Mouse (Mus musculus) heart, postnatal 0 days (tissue): ENCODE measurements around the gene Epha8.

Experiments
- CTCF ChIP-seq: IDR thresholded peaks from 2 replicates; pipeline ENCODE4 v1.5.1; 2016; ENCODE audit warnings: antibody characterized with exemption, control low read depth, low read depth
- EP300 ChIP-seq: IDR thresholded peaks from 2 replicates; pipeline ENCODE4 v1.6.1; 2016; ENCODE audit warnings: antibody characterized with exemption, low read depth

DNA sequence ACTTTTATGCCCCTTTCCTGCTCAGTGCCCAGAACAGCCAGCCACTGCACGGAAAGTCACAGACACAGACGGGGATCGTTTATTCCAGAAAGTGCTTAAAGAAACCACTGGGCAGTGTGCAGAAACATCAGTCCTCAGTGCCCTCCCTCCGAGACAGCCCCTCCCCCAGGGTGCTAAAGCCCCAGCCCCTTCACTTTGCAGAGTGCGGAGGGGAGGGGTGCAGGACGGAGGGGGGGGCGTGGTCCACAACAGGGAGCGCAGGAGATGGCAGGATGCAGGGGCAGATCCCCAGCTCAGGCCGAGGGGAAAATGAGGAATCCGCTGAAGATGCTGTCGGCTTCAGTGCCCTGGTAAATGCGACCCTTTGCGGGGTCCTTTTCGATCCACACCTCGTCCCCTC, 60.8 kb downstream of the Epha8 start:
- TF ChIP-seq CTCF (no peak), EP300 (no peak)
